Mouse (Mus musculus) kidney, embryonic 14.5 days (tissue): ENCODE measurements around the gene Gys1. TPM values are rescaled to one million over a fixed set of nuclear protein-coding genes. Genes with fewer than 3 reads are reported as not detected.

ENCODE experiments used
- ATAC-seq: fragments of 200-750 bp; cut with Nextera tagmentation; 2 replicates; pipeline ENCODE4 v1.8.0; 2017; ENCODE audit warnings: moderate number of reproducible peaks, mild to moderate bottlenecking, moderate TSS enrichment, moderate library complexity; ENCODE audit not compliant: low FRiP score, low TSS enrichment
- H3K27ac ChIP-seq: fragments of 300-500 bp; sonication (generic); 2 replicates; pipeline ENCODE4 v1.5.1; 2014; ENCODE audit warnings: low read depth, mild to moderate bottlenecking, low read length, moderate library complexity, mixed read lengths
- H3K27me3 ChIP-seq: fragments of 300-500 bp; sonication (generic); 2 replicates; pipeline ENCODE4 v1.6.1; 2014; ENCODE audit warnings: mild to moderate bottlenecking, low read length; ENCODE audit not compliant: control insufficient read depth, insufficient read depth
- H3K36me3 ChIP-seq: fragments of 300-500 bp; sonication (generic); 2 replicates; pipeline ENCODE4 v1.6.1; 2014; ENCODE audit warnings: low read length, mixed read lengths; ENCODE audit not compliant: control insufficient read depth, insufficient read depth
- H3K4me1 ChIP-seq: fragments of 300-500 bp; sonication (generic); 2 replicates; pipeline ENCODE4 v1.6.1; 2014; ENCODE audit warnings: low read length, mixed read lengths; ENCODE audit not compliant: control insufficient read depth, insufficient read depth
- H3K4me2 ChIP-seq: fragments of 300-500 bp; sonication (generic); replicated peaks from 2 replicates; pipeline ENCODE4 v1.6.1; 2014; ENCODE audit warnings: low read depth, mild to moderate bottlenecking, low read length
- H3K4me3 ChIP-seq: fragments of 300-500 bp; sonication (generic); 2 replicates; pipeline ENCODE4 v1.5.1; 2014; ENCODE audit warnings: mild to moderate bottlenecking, low read length
- H3K9ac ChIP-seq: fragments of 300-500 bp; sonication (generic); 2 replicates; pipeline ENCODE4 v1.6.1; 2014; ENCODE audit warnings: low read depth, mild to moderate bottlenecking, low read length, moderate library complexity
- H3K9me3 ChIP-seq: fragments of 300-500 bp; sonication (generic); 2 replicates; pipeline ENCODE4 v1.6.1; 2016; ENCODE audit warnings: low read length; ENCODE audit not compliant: control insufficient read depth
- WGBS: fragments of 180-500 bp; shearing (Covaris S2); extraction: QIAGEN DNeasy Blood & Tissue Kit; methylation state at CpG from one replicate; pipeline ENCODE4 v1.1.7; 2014; 5-methylcytosine and 5-hydroxymethylcytosine counted together
- polyA plus RNA-seq: library from polyadenylated mRNA; unstranded; fragments of >200 nt; fragmentation: Nextera tagmentation; extraction: Ambion mirVana; gene quantifications from 2 replicates; pipeline ENCODE4 v1.2.1, GENCODE M21; 2014

Gene Gys1
- polyA plus RNA-seq, 1 experiment from 2014 or later = 35.0 TPM

- Histone ChIP-seq H3K27ac (no peak within 1 kb of the TSS), H3K9ac (peak within 1 kb of the TSS; percentile 34; the same call in 1 of the 2 replicates), H3K4me2 (peak within 1 kb of the TSS; percentile 52), H3K4me1 (peaks cover 8% of the 10 kb centered on the region; the same call in 1 of the 2 replicates), H3K27me3 (peaks cover 53% of the 10 kb centered on the region), H3K9me3 (no peaks in the 10 kb centered on the region), H3K4me3 (peak within 1 kb of the TSS; percentile 40), H3K36me3 (no peaks in the 10 kb centered on the region)
- 14% methylated on average over 28 of the region's 28 CpGs for WGBS
- no peak for ATAC-seq
These were observed 29.3 kb upstream of the Gys1 start, which contains the start of gene Kcna7 for GRCm38 (mm10) chr7:45405091-45406075. TSS of gene Kcna7 (plus strand) at chr7:45405653.

- peaks cover 61% of the 10 kb centered on the region for H3K27me3 ChIP-seq
- 1% methylated on average over 113 of the region's 114 CpGs for WGBS
- peak overlapping the region; percentile 52 for H3K4me2 ChIP-seq
- ATAC-seq = no peak
- H3K9me3 ChIP-seq = no peaks in the 10 kb centered on the region
- H3K4me1 ChIP-seq = peaks cover 8% of the 10 kb centered on the region; the same call in 1 of the 2 replicates
- H3K4me3 ChIP-seq = peak overlapping the region; percentile 40
- no peaks in the 10 kb centered on the region for H3K36me3 ChIP-seq
- peak overlapping the region; percentile 34 for H3K9ac ChIP-seq
- H3K27ac ChIP-seq = no peak overlapping the region
These were observed 28.2 kb upstream of the Gys1 start for GRCm38 (mm10) chr7:45406157-45407156.

GRCm38 (mm10) chr7:45407836-45408235 lies 26.8 kb upstream of the Gys1 start:
- H3K4me3 ChIP-seq = no peak overlapping the region
- peaks cover 71% of the 10 kb centered on the region for H3K27me3 ChIP-seq
- 77% methylated on average over 10 of the region's 10 CpGs for WGBS
- H3K9ac ChIP-seq = no peak overlapping the region
- H3K9me3 ChIP-seq = no peaks in the 10 kb centered on the region
- H3K4me1 ChIP-seq = peaks cover 8% of the 10 kb centered on the region; the same call in 1 of the 2 replicates
- H3K27ac ChIP-seq = no peak overlapping the region
- no peaks in the 10 kb centered on the region for H3K36me3 ChIP-seq
- ATAC-seq = no peak
- H3K4me2 ChIP-seq = no peak overlapping the region

- ATAC-seq = no peak
- Histone ChIP-seq H3K9me3 (no peaks in the 10 kb centered on the region), H3K4me1 (peaks cover 11% of the 10 kb centered on the region; the same call in 1 of the 2 replicates), H3K36me3 (no peaks in the 10 kb centered on the region), H3K4me3 (no peak overlapping the region), H3K27ac (no peak overlapping the region), H3K27me3 (peaks cover 76% of the 10 kb centered on the region), H3K4me2 (no peak overlapping the region), H3K9ac (no peak overlapping the region)
- 70% methylated on average over 7 of the region's 7 CpGs for WGBS
These were observed 26.3 kb upstream of the Gys1 start for GRCm38 (mm10) chr7:45408351-45408750.

GRCm38 (mm10) chr7:45408949-45409348 lies 25.7 kb upstream of the Gys1 start:
- 87% methylated on average over 17 of the region's 17 CpGs for WGBS
- no peak overlapping the region for H3K4me3 ChIP-seq
- H3K9me3 ChIP-seq = no peaks in the 10 kb centered on the region
- H3K9ac ChIP-seq = no peak overlapping the region
- no peak for ATAC-seq
- no peak overlapping the region for H3K4me2 ChIP-seq
- no peaks in the 10 kb centered on the region for H3K36me3 ChIP-seq
- H3K27me3 ChIP-seq = peaks cover 80% of the 10 kb centered on the region
- peaks cover 11% of the 10 kb centered on the region; the same call in 1 of the 2 replicates for H3K4me1 ChIP-seq
- no peak overlapping the region for H3K27ac ChIP-seq

- no peak overlapping the region for H3K9ac ChIP-seq
- peaks cover 87% of the 10 kb centered on the region for H3K27me3 ChIP-seq
- ATAC-seq = no peak
- peaks cover 15% of the 10 kb centered on the region; the same call in 1 of the 2 replicates for H3K4me1 ChIP-seq
- no peak overlapping the region for H3K4me3 ChIP-seq
- H3K9me3 ChIP-seq = no peaks in the 10 kb centered on the region
- no peak overlapping the region for H3K27ac ChIP-seq
- WGBS = 87% methylated on average over 8 of the region's 8 CpGs
- no peaks in the 10 kb centered on the region for H3K36me3 ChIP-seq
- no peak overlapping the region for H3K4me2 ChIP-seq
These were observed 25.0 kb upstream of the Gys1 start for GRCm38 (mm10) chr7:45409497-45410163.

- no peak overlapping the region for H3K4me3 ChIP-seq
- no peak overlapping the region for H3K4me2 ChIP-seq
- ATAC-seq = no peak
- H3K9ac ChIP-seq = no peak overlapping the region
- 86% methylated on average over 2 of the region's 2 CpGs for WGBS
- H3K27ac ChIP-seq = no peak overlapping the region
- H3K4me1 ChIP-seq = peaks cover 13% of the 10 kb centered on the region; the same call in 1 of the 2 replicates
- H3K36me3 ChIP-seq = no peaks in the 10 kb centered on the region
- H3K9me3 ChIP-seq = no peaks in the 10 kb centered on the region
- peaks cover 91% of the 10 kb centered on the region for H3K27me3 ChIP-seq
These were observed 22.2 kb upstream of the Gys1 start for GRCm38 (mm10) chr7:45412421-45412820.
